Mouse (Mus musculus): ENCODE results near the gene Col4a3. TPM values are rescaled to one million over a fixed set of nuclear protein-coding genes. Genes with fewer than 3 reads are reported as not detected.

Col4a3 gene
- total and polyA plus RNA-seq, 2 experiments = 0.28 to 1.2 TPM

DNA sequence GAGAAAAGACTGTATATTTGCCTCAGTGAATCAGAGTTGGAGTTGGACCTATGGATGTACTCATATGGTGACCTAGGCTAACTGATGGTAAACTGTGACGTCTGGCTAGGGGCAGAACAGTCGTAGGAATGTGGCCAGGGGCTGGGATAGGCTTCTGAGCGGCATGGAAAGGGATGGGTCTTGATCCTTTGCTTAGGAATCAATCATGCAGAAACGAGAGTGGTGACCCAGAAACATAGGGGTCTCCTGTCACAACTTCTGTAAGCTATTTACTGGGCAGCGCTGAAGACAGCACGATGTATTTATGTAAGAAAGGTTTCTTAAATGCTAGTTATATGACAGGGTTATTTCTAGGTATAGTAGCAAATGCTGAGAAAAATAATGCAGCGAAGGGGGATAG is 67.3 kb downstream of the Col4a3 start:
- TF ChIP-seq CTCF (IDR thresholded peaks at IDR 0.05; ENCODE audit: low read depth, low read length) = no peak
- TF ChIP-seq POLR2A (IDR thresholded peaks at IDR 0.05; ENCODE audit: extremely low read depth, insufficient read depth, low read length) = no peak
- WGBS = 67% methylated on average over 7 of the region's 7 CpGs
- Histone ChIP-seq H3K27ac (replicated peaks; ENCODE audit: insufficient read depth, low read depth, low read length) (no peak overlapping the region), H3K4me1 (ENCODE audit: control insufficient read depth, insufficient read depth, low read length) (no peaks in the 10 kb centered on the region), H3K79me2 (ENCODE audit: control insufficient read depth, insufficient read depth, low read length) (no peaks in the 10 kb centered on the region), H3K27me3 (ENCODE audit: control insufficient read depth, insufficient read depth, low read length) (no peaks in the 10 kb centered on the region), H3K9ac (ENCODE audit: low read depth, low read length) (no peak overlapping the region), H3K36me3 (ENCODE audit: control insufficient read depth, insufficient read depth, low read length) (no peaks in the 10 kb centered on the region), H3K4me3 (ENCODE audit: insufficient read depth, low read depth, low read length) (no peak overlapping the region)
- no peak for DNase-seq (ENCODE audit: extremely low read depth, low read depth, low spot score)

DNA sequence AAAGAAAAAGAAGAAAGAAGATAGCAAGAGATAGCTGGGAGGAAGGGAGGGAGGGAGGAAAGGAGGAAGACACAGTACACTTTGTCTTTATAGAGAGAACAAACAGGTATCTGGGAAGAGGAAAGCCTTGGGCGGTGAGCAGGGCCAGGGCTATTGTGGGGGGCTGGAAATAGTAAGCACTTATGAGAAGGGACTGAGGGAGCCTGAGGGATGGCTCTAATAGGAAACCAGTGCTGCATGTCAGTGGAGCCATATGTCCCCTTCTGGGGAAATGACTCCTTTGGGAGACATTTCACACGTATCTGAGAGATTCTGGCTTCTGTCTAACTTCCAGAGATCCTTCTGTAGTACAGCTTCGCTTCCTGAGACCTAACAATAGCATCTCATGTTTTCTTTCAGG is 69.7 kb downstream of the Col4a3 start:
- Histone ChIP-seq H3K9ac (ENCODE audit: low read depth, low read length) (no peak overlapping the region), H3K27me3 (ENCODE audit: control insufficient read depth, insufficient read depth, low read length) (no peaks in the 10 kb centered on the region), H3K36me3 (ENCODE audit: control insufficient read depth, insufficient read depth, low read length) (no peaks in the 10 kb centered on the region), H3K4me1 (ENCODE audit: control insufficient read depth, insufficient read depth, low read length) (no peaks in the 10 kb centered on the region), H3K79me2 (ENCODE audit: control insufficient read depth, insufficient read depth, low read length) (no peaks in the 10 kb centered on the region), H3K27ac (replicated peaks; ENCODE audit: insufficient read depth, low read depth, low read length) (no peak overlapping the region), H3K4me3 (ENCODE audit: insufficient read depth, low read depth, low read length) (no peak overlapping the region)
- DNase-seq (ENCODE audit: extremely low read depth, low read depth, low spot score) = no peak
- no peak for TF ChIP-seq POLR2A (IDR thresholded peaks at IDR 0.05; ENCODE audit: extremely low read depth, insufficient read depth, low read length)
- TF ChIP-seq CTCF (IDR thresholded peaks at IDR 0.05; ENCODE audit: low read depth, low read length) = no peak
- 82% methylated on average over 3 of the region's 3 CpGs for WGBS

DNA sequence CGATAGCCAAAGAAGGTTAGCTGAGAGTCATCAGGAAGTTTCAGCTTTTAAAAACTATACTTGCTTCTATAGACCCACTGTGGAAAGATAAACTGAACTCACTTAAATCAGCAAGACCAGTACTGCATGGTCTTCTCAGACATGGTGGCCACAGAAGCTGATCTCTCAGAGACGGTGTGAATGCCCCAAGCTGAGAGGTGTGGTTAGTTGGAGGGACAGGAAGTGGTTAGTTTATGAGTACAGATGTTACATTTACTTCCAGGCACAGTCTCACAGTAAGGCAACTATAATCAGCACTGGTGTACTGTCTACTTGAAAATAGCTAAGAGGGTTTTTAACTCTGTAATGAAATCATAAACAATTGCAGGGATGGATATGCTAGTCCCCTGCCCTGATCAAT is 75.5 kb downstream of the Col4a3 start:
- WGBS = 89% methylated on average over 2 of the region's 2 CpGs
- Histone ChIP-seq H3K4me1 (ENCODE audit: control insufficient read depth, insufficient read depth, low read length) (no peaks in the 10 kb centered on the region), H3K4me3 (ENCODE audit: insufficient read depth, low read depth, low read length) (no peak overlapping the region), H3K27me3 (ENCODE audit: control insufficient read depth, insufficient read depth, low read length) (no peaks in the 10 kb centered on the region), H3K27ac (replicated peaks; ENCODE audit: insufficient read depth, low read depth, low read length) (no peak overlapping the region), H3K9ac (ENCODE audit: low read depth, low read length) (no peak overlapping the region), H3K79me2 (ENCODE audit: control insufficient read depth, insufficient read depth, low read length) (no peaks in the 10 kb centered on the region), H3K36me3 (ENCODE audit: control insufficient read depth, insufficient read depth, low read length) (no peaks in the 10 kb centered on the region)
- TF ChIP-seq CTCF (IDR thresholded peaks at IDR 0.05; ENCODE audit: low read depth, low read length) = no peak
- DNase-seq (ENCODE audit: extremely low read depth, low read depth, low spot score) = no peak

GRCm38 (mm10) chr1:82663522-82663921 is 76.8 kb downstream of the Col4a3 start:
- DNase-seq (ENCODE audit: extremely low read depth, low read depth, low spot score) = no peak
- Histone ChIP-seq H3K27me3 (ENCODE audit: control insufficient read depth, insufficient read depth, low read length) (no peaks in the 10 kb centered on the region), H3K79me2 (ENCODE audit: control insufficient read depth, insufficient read depth, low read length) (no peaks in the 10 kb centered on the region), H3K27ac (replicated peaks; ENCODE audit: insufficient read depth, low read depth, low read length) (no peak overlapping the region), H3K9ac (ENCODE audit: low read depth, low read length) (no peak overlapping the region), H3K36me3 (ENCODE audit: control insufficient read depth, insufficient read depth, low read length) (no peaks in the 10 kb centered on the region), H3K4me3 (ENCODE audit: insufficient read depth, low read depth, low read length) (no peak overlapping the region), H3K4me1 (ENCODE audit: control insufficient read depth, insufficient read depth, low read length) (no peaks in the 10 kb centered on the region)
- 43% methylated on average over 2 of the region's 2 CpGs for WGBS
- no peak for TF ChIP-seq CTCF (IDR thresholded peaks at IDR 0.05; ENCODE audit: low read depth, low read length)
- TF ChIP-seq POLR2A (IDR thresholded peaks at IDR 0.05; ENCODE audit: extremely low read depth, insufficient read depth, low read length) = no peak

DNA sequence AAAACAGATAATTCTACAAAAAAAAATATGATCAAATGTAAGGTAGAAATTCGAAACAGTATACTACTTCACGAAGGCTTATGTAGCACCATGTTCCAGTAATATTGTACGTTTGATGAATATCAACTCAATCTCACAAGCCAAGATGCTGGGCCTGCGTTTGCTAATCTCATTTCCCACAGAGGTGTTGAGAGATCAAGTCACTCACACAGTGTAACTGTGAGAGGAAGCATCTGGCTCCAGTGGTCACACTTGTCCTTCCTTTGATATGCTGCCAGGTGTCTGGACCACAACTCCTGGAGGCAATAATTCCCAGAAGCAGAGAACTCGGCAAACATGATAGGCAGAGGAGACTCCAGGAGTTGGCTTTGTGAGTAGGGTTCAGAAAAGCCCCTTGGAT is 99.6 kb downstream of the Col4a3 start:
- 81% methylated on average over 5 of the region's 5 CpGs for WGBS
- TF ChIP-seq POLR2A (IDR thresholded peaks at IDR 0.05; ENCODE audit: extremely low read depth, insufficient read depth, low read length) (no peak), CTCF (IDR thresholded peaks at IDR 0.05; ENCODE audit: low read depth, low read length) (no peak)

GRCm38 (mm10) chr1:82686866-82687265 is 100.1 kb downstream of the Col4a3 start:
- Histone ChIP-seq H3K4me3 (ENCODE audit: insufficient read depth, low read depth, low read length) (no peak overlapping the region), H3K27ac (replicated peaks; ENCODE audit: insufficient read depth, low read depth, low read length) (no peak overlapping the region), H3K36me3 (ENCODE audit: control insufficient read depth, insufficient read depth, low read length) (no peaks in the 10 kb centered on the region), H3K79me2 (ENCODE audit: control insufficient read depth, insufficient read depth, low read length) (no peaks in the 10 kb centered on the region), H3K4me1 (ENCODE audit: control insufficient read depth, insufficient read depth, low read length) (no peaks in the 10 kb centered on the region), H3K9ac (ENCODE audit: low read depth, low read length) (no peak overlapping the region), H3K27me3 (ENCODE audit: control insufficient read depth, insufficient read depth, low read length) (no peaks in the 10 kb centered on the region)
- no peak for DNase-seq (ENCODE audit: extremely low read depth, low read depth, low spot score)
- WGBS = 73% methylated on average over 2 of the region's 2 CpGs
- TF ChIP-seq POLR2A (IDR thresholded peaks at IDR 0.05; ENCODE audit: extremely low read depth, insufficient read depth, low read length) = no peak
- TF ChIP-seq CTCF (IDR thresholded peaks at IDR 0.05; ENCODE audit: low read depth, low read length) = no peak

More for the DNA sequence above, 99.6 kb downstream of the Col4a3 start:
- Histone ChIP-seq H3K27ac (replicated peaks; ENCODE audit: insufficient read depth, low read depth, low read length) (no peak overlapping the region), H3K27me3 (ENCODE audit: control insufficient read depth, insufficient read depth, low read length) (no peaks in the 10 kb centered on the region), H3K9ac (ENCODE audit: low read depth, low read length) (no peak overlapping the region), H3K79me2 (ENCODE audit: control insufficient read depth, insufficient read depth, low read length) (no peaks in the 10 kb centered on the region), H3K36me3 (ENCODE audit: control insufficient read depth, insufficient read depth, low read length) (no peaks in the 10 kb centered on the region), H3K4me3 (ENCODE audit: insufficient read depth, low read depth, low read length) (no peak overlapping the region), H3K4me1 (ENCODE audit: control insufficient read depth, insufficient read depth, low read length) (no peaks in the 10 kb centered on the region)
- no peak for DNase-seq (ENCODE audit: extremely low read depth, low read depth, low spot score)
